Mouse (Mus musculus) layer of hippocampus, adult 8-10 months (tissue): Measurements from ENCODE around the gene Slc6a2. TPM values are rescaled to one million over a fixed set of nuclear protein-coding genes. Genes with fewer than 3 reads are reported as not detected.

Experiments
- DNase-seq, 2 experiments: peaks; one replicate each; pipeline ENCODE4 v3.0.0; 2022; ENCODE audit warnings: low spot score in 2 of 2
- microRNA-seq, 2 experiments: library from miRNA; unstranded; fragments of <30 nt; microRNA quantifications; one replicate each; pipeline ENCODE4 v1.2.0; 2022
- total RNA-seq, 4 experiments: library from RNA; stranded (reverse); gene quantifications; 2 replicates each; pipeline ENCODE4 v1.2.4; 2022

The Slc6a2 gene
- total RNA-seq, 4 experiments from 2014 or later = 0.10 to 0.27 (median 0.16) TPM

DNA sequence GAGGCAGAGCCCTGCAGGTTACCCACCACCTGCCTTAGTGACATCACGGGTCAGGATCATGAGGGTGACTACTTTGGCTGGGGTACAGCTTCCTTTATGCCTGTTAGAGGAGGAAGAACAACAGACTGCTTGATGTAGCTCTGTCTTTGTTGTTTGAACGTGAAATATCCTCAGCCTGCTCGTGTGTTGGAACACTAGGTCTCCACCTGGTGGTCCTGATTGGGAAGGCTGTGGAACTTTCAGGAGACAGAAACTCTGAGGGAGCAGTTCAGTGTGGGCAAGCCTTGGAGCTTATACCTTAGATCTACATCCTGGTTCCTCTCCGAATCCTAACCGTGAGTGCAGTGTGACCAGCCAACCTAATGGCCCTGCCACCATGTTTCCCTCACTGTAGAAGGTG, 61.9 kb downstream of the Slc6a2 start:
- no peak for DNase-seq

DNA sequence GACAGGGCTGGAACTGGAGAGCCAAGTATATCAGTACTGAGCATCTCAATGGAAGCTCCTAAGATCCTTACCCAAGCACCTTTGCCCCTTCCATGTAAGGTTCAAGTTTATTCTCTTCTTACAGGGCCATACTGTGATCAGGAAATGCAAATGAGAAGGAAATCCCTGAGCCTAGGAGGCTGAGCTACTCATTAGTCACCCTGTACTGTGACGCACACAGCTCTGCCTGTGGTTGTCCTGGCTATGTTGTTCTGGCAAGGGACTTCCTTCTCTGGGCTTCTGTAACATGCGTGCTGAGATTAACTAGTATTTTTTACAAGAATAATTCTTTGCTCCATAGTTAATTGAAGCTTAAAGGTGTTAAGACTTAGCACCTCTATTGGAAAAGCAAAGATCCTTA, 70.8 kb downstream of the Slc6a2 start:
- DNase-seq = no peak

DNA sequence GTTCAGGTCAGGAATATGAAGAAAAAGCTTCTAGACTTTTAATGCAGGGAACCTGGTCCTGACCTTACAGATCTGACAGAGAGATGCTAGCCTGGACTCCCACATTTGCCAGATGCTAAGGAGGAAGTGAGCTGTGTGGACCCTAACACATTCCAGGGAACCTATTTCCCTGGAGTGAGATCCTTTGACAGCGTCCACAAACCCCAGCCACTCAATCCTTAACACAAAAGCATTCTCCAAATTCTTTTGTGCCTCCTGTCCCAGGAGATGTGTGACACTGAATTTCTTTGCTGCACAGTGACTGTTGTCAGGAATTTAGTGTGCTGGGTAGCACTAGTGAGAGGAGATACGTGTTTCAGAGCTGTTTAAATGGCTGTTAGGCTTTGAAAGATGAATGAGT, 79.0 kb downstream of the Slc6a2 start:
- DNase-seq = no peak

DNA sequence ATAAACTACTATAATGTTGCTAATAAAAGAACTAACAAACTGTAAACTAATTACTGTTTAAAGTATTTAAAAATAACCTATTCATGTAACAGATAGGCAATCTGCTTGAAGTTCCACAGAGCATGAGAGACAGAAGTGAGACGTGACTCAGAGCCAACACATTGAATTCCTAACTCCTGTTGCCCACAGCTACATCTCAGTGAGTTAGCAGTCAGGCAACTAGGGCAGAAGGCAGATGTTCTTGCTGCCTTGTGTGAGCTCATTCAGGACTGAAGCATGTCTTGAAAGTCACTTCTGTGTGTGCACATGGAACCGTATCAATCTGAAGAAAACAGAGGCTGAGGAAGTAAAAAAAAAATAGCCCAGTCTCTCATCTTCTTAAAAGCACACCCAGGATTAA, 80.4 kb downstream of the Slc6a2 start:
- peak in 1 of 2 experiments; percentile 14 for DNase-seq

DNA sequence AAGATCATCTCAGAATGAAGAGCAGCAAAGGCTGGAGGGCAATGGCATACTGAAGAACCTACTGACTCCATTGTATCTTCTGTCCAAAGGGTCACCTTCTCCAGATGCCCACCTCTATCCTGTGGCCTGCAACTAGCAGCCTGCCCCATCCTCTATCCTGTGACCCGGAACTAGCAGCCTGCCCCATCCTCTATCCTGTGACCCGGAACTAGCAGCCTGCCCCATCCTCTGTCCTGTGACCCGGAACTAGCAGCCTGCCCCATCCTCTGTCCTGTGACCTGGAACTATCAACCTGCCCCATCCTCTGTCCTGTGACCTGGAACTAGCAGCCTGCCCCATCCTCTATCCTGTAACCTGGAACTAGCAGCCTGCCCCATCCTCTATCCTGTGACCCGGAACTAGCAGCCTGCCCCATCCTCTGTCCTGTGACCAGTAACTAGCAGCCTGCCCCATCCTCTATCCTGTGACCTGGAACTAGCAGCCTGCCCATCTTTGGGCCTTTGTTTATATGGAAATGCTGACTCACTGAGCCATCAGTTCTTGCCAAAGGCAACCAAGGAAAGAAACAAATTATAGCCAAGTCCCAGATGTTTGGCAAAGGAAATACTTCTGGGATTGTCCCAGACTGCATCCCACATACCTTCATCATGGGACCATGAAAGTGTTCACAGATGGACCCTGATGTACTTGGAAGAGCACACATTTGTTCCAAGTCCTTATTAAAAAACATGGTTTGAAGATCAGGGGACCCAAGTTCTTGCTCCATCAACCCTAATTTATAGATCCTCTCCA, 81.1 kb downstream of the Slc6a2 start:
- no peak for DNase-seq

DNA sequence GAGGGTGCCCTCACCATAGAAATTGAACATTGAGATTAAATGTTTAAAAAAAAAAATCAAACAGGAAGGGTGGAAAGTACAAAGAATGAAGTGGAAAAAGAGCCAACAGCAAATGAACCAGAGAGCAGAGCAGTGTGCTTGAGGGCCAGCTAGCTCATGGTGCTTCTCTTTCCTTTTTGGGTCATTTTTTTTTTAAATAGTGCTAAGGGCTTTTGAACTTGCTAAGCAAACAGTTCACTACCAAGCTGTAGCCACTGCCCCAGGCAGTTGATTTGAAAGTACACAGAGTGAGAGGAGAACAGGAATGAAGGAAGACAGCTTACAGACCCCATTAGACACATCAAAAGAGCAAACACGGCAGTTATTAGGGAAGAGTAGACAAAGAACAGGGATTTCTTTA, 83.2 kb downstream of the Slc6a2 start:
- no peak for DNase-seq

DNA sequence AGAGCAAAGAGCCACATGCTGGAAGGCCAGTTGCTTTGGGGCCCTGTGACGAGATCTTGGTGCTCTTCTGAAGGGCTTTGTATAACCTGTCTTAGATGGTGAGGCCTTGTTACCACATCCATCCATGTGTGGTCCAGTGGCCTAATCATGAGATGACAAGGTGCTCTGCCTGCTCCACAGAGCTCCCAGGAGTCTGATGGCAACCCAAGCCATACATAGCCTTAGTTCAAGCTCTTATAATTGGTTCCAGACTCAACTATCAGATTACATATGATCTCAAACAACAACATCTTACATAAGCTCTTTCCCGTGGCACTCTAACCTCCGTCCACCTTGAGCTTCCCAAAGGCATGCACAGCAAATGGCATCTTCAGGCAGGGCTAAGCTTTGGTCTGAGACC, 88.2 kb downstream of the Slc6a2 start, which contains the start of gene Ces1a:
Gene Ces1a, minus strand, starts transcription at position 101 of the 400 bp plus-strand sequence.
- DNase-seq = no peak

DNA sequence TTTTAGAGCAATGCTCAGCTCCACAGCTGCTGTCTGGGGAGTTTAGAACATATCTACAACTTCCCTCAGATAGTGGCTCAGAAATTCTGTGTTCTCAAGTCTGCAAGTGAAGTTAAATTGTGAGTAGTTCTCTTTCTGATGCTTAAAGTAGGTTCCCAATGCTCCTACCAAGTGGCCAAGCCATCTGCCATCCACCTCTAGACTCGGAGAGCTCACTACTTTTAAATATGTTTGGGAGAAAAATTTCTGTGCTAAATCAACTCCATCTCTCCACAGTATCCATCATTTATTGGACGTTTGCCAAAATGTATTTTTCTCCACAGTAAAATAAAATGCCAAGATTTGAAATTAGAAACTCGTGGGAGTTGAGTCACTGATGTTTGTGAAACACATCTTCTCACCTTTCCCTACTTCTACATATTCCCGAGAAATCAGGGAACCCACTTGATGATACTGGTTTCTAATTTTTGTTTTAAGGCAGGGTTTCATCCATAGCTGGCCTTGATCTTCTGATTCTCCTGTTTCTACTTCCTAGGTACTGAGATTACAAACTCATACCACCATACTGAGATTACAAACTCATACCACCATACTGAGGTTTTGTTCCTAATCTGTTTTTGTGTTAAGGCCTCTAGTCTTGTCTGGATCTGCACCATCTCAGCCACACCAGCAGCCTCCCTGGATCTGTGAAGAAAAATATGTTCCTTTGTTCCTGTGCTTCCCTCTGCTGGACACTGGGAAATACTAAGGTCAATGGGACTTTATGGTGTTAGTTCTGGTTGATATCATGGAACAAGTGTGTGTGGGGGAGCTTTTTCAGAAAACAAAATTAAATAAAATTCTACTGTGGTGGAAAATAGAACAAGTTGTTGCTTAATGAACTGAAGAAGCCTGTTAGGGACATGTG, 88.9 kb downstream of the Slc6a2 start:
- DNase-seq = no peak

Small RNA genes lying within 50 kb of the gene (microRNA-seq; reads per million reads assigned to microRNA genes)
- 0 reads per million in 2 experiments for gene Gm22151

Other genes starting within 250 kb of the Slc6a2 start
- gene Mmp2, start 132.8 kb upstream of the Slc6a2 start, total RNA-seq = 1 to 10 TPM; 2.0 to 4.5 (median 2.4) TPM
- 10 to 100 TPM in 3 of 4 experiments, 1 to 10 TPM in 1; 8.8 to 18.9 (median 13.6) TPM for gene Lpcat2, start 104.7 kb upstream of the Slc6a2 start, total RNA-seq
- 1 to 10 TPM; 1.1 to 1.8 (median 1.4) TPM for gene Capns2, start 58.7 kb upstream of the Slc6a2 start, total RNA-seq
- gene Ces1a, start 88.1 kb downstream of the Slc6a2 start, total RNA-seq = not detected
- not detected for gene Ces1b, start 119.9 kb downstream of the Slc6a2 start, total RNA-seq
- not detected for gene Ces1c, start 171.2 kb downstream of the Slc6a2 start, total RNA-seq
- gene Ces1d, start 237.8 kb downstream of the Slc6a2 start, total RNA-seq = 1 to 10 TPM in 2 of 4 experiments, under 1 TPM in 2; 0.33 to 2.1 (median 1.1) TPM